Mouse (Mus musculus) liver, adult 2 months (tissue): ENCODE results near the gene Srsf7.

Experiments
- CTCF ChIP-seq: fragments of 200-500 bp; IDR thresholded peaks from 2 replicates; pipeline ENCODE4 v1.5.1; 2011; ENCODE audit warnings: low read depth, low read length, control low read depth
- POLR2A ChIP-seq: fragments of 200-500 bp; IDR thresholded peaks from 2 replicates; pipeline ENCODE4 v1.6.1; 2011; ENCODE audit warnings: low read length, control low read depth; ENCODE audit not compliant: insufficient read depth; ENCODE audit errors: extremely low read depth

GRCm38 (mm10) chr17:80254421-80254820 is 47.3 kb upstream of the Srsf7 start:
- TF ChIP-seq CTCF (no peak), POLR2A (no peak)
